Mouse (Mus musculus) bone marrow macrophage, adult 2 months (primary cell): ENCODE measurements at regions not wholly inside any gene's neighbourhood (a gene's known extent, or its start where the extent isn't known, plus 50 kb on each side); places are given as distances from the start of the nearest gene placed in this dataset.

Source experiments
- CTCF ChIP-seq: IDR thresholded peaks from 2 replicates; pipeline ENCODE4 v1.5.1; 2012; ENCODE audit warnings: low read depth, mild to moderate bottlenecking, low read length, moderate library complexity
- POLR2A ChIP-seq: IDR thresholded peaks from 2 replicates; pipeline ENCODE4 v1.6.1; 2012; ENCODE audit warnings: mild to moderate bottlenecking, low read depth, low read length, borderline replicate concordance

- TF ChIP-seq CTCF (no peak), POLR2A (no peak)
Observed at GRCm38 (mm10) chrX:99415701-99416100, 55.4 kb downstream of the Pja1 start.
